13 mouse cellular contexts compared by ENCODE assay signal in the genomic region with DNA sequence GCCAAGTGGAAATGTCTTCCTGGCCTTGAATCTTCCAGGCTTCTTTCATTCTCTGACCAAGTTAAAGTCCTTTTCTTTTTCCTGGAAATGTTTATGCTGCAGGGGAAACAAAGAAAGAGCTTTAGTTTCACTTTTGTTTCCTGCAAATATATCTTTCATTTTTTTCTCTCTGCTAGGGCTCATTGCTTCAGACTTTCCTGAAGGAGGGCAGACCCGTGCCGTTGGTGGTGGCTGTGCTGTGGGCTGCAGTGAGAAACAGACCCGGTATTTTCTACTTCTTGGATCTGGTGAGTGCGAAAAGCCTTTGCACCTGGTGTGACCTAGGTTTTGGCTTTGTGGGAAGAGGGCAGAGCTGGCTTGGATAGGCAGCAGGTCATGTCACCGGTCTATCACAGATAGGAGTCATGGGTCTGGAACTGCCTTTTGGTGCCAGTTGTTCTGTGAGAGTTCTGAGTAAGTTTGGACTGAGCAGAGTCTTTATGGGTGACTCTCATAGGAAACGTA. TPM values are rescaled to one million over a fixed set of nuclear protein-coding genes. Genes with fewer than 3 reads are reported as not detected.
DNase-seq lines count a peak whose midpoint lies in the region; ATAC-seq and TF ChIP-seq lines count a peak whose summit lies in the region.
"Had no signal": no experiment of that assay in that cellular context is flagged by ENCODE, and none has a peak within 500 bp of the region (broad histone marks: within the 10 kb centered on the region; RNA-seq: fewer than 3 reads in every experiment).

No protein-coding gene starts in this region.

- TF ChIP-seq POLR2A in lung, adult 2 months (IDR thresholded peaks at IDR 0.05; ENCODE audit: borderline replicate concordance, extremely low read depth, low read depth, low read length) = peak; percentile 51; the same call in 1 of the 2 replicates
- no peak; the same call in 1 of the 2 replicates for TF ChIP-seq POLR2A in small intestine, adult 2 months (IDR thresholded peaks at IDR 0.05; ENCODE audit: low read depth, low read length)

- H3K4me1 ChIP-seq in lung, adult 2 months (ENCODE audit: control insufficient read depth, insufficient read depth, low read length) = peaks cover 22% of the 10 kb centered on the region
- H3K4me1 ChIP-seq in intestine, embryonic 15.5 days (replicated peaks) = peaks cover 9% of the 10 kb centered on the region
- peaks cover 20% of the 10 kb centered on the region for H3K4me1 ChIP-seq in small intestine, adult 2 months (ENCODE audit: control insufficient read depth, insufficient read depth, insufficient read length, low read length)
- H3K4me1 ChIP-seq in hindbrain, embryonic 13.5 days (replicated peaks) = peaks cover 7% of the 10 kb centered on the region; the same call in 1 of the 2 replicates
- H3K4me1 ChIP-seq in forebrain, embryonic 15.5 days = no peaks in the 10 kb centered on the region

- H3K9ac ChIP-seq in intestine, embryonic 15.5 days = no peak overlapping the region
- no peak overlapping the region for H3K9ac ChIP-seq in hindbrain, embryonic 13.5 days
- no peak overlapping the region for H3K9ac ChIP-seq in forebrain, embryonic 15.5 days (replicated peaks)
- H3K9ac ChIP-seq: forebrain, embryonic 12.5 days; hindbrain, embryonic 12.5 days had no signal

- no peak for TF ChIP-seq CTCF in lung, adult 2 months (IDR thresholded peaks at IDR 0.05; ENCODE audit: insufficient read depth, low read length)
- no peak for TF ChIP-seq CTCF in small intestine, adult 2 months (IDR thresholded peaks at IDR 0.05; ENCODE audit: extremely low read depth, insufficient read length, insufficient replicate concordance, low read depth, low read length)

- H3K27me3 ChIP-seq in intestine, embryonic 15.5 days (replicated peaks) = no peaks in the 10 kb centered on the region
- no peaks in the 10 kb centered on the region for H3K27me3 ChIP-seq in small intestine, adult 2 months (ENCODE audit: control insufficient read depth, insufficient read depth, low read length)
- no peaks in the 10 kb centered on the region for H3K27me3 ChIP-seq in hindbrain, embryonic 13.5 days
- no peaks in the 10 kb centered on the region for H3K27me3 ChIP-seq in forebrain, embryonic 15.5 days
- H3K27me3 ChIP-seq: forebrain, embryonic 12.5 days; hindbrain, embryonic 12.5 days; Patski had no signal

- ATAC-seq in intestine, embryonic 15.5 days = no peak
- ATAC-seq in hindbrain, embryonic 13.5 days (ENCODE audit: low FRiP score) = no peak
- no peak for ATAC-seq in forebrain, embryonic 15.5 days (replicated peaks)
- ATAC-seq: Patski had no signal

- H3K4me2 ChIP-seq in intestine, embryonic 15.5 days (replicated peaks) = 0 out of 2 replicates have a peak overlapping the region, but pooled peaks have one; percentile 12
- H3K4me2 ChIP-seq in hindbrain, embryonic 13.5 days = no peak overlapping the region
- H3K4me2 ChIP-seq in forebrain, embryonic 15.5 days (replicated peaks) = no peak overlapping the region
- H3K4me2 ChIP-seq: forebrain, embryonic 12.5 days; hindbrain, embryonic 12.5 days had no signal

- 29% methylated on average over 6 of the region's 6 CpGs for WGBS in lung, adult 2 months
- 67% methylated on average over 6 of the region's 6 CpGs for WGBS in intestine, embryonic 15.5 days
- WGBS in small intestine, adult 2 months = 15% methylated on average over 6 of the region's 6 CpGs
- 85% methylated on average over 6 of the region's 6 CpGs for WGBS in hindbrain, embryonic 13.5 days
- WGBS in forebrain, embryonic 15.5 days = 82% methylated on average over 6 of the region's 6 CpGs

- H3K9me3 ChIP-seq in intestine, embryonic 15.5 days = no peaks in the 10 kb centered on the region
- H3K9me3 ChIP-seq in hindbrain, embryonic 13.5 days = no peaks in the 10 kb centered on the region
- no peaks in the 10 kb centered on the region for H3K9me3 ChIP-seq in forebrain, embryonic 15.5 days
- H3K9me3 ChIP-seq: forebrain, embryonic 12.5 days; hindbrain, embryonic 12.5 days had no signal

- no peak for DNase-seq in lung, adult 2 months
- no peak for DNase-seq in lung, postnatal 10 days
- DNase-seq in T-cell, adult 2 months (ENCODE audit: low spot score) = peak; percentile 39
- DNase-seq in cerebellum, adult 11-12 months = no peak

- H3K36me3 ChIP-seq in intestine, embryonic 15.5 days = no peaks in the 10 kb centered on the region
- 0 out of 2 replicates have a peak, but pooled peaks cover 3% of the 10 kb centered on the region for H3K36me3 ChIP-seq in small intestine, adult 2 months (ENCODE audit: control insufficient read depth, insufficient read depth, low read length)
- no peaks in the 10 kb centered on the region for H3K36me3 ChIP-seq in hindbrain, embryonic 13.5 days
- no peaks in the 10 kb centered on the region for H3K36me3 ChIP-seq in forebrain, embryonic 15.5 days
- H3K36me3 ChIP-seq: forebrain, embryonic 12.5 days; hindbrain, embryonic 12.5 days had no signal

- H3K27ac ChIP-seq in intestine, embryonic 15.5 days = no peak overlapping the region
- peak overlapping the region; percentile 85 for H3K27ac ChIP-seq in small intestine, adult 2 months (ENCODE audit: insufficient read depth, low read depth, low read length)
- H3K27ac ChIP-seq in hindbrain, embryonic 13.5 days = no peak overlapping the region
- no peak overlapping the region for H3K27ac ChIP-seq in forebrain, embryonic 15.5 days (replicated peaks)
- H3K27ac ChIP-seq: forebrain, embryonic 12.5 days; hindbrain, embryonic 12.5 days had no signal

- peak overlapping the region; percentile 91 for H3K4me3 ChIP-seq in lung, adult 2 months (replicated peaks; ENCODE audit: extremely low read depth, low read depth, low read length)
- no peak overlapping the region for H3K4me3 ChIP-seq in intestine, embryonic 15.5 days (replicated peaks)
- H3K4me3 ChIP-seq in small intestine, adult 2 months (ENCODE audit: low read depth, low read length) = peak overlapping the region; percentile 63
- no peak overlapping the region for H3K4me3 ChIP-seq in hindbrain, embryonic 13.5 days
- H3K4me3 ChIP-seq in forebrain, embryonic 15.5 days = no peak overlapping the region
- H3K4me3 ChIP-seq: forebrain, embryonic 12.5 days; hindbrain, embryonic 12.5 days; left cerebral cortex, adult 2 months had no signal

RNA-seq across cellular contexts. Expression of gene Ifi47, which starts 10.5 kb away (rescaled TPM):
- polyA plus RNA-seq in lung, adult 2 months (2012; rRNA removed) = 7.4 and 12.7 TPM in 2 replicates
- polyA plus RNA-seq in intestine, embryonic 15.5 days (2015; fragmentation: Nextera tagmentation; extraction: Ambion mirVana) = 3.1 and 3.2 TPM in 2 replicates
- polyA plus RNA-seq in small intestine, adult 2 months (2012; rRNA removed) = 2.7 and 8.7 TPM in 2 replicates
- 0.66 and 0.98 TPM in 2 replicates for polyA plus RNA-seq in hindbrain, embryonic 13.5 days (2015; fragmentation: Nextera tagmentation; extraction: Ambion mirVana)
- 0.38 and 0.54 TPM in 2 replicates for polyA plus RNA-seq in forebrain, embryonic 15.5 days (2015; fragmentation: Nextera tagmentation; extraction: Ambion mirVana)

RNA-seq across cellular contexts. Expression of gene Tgtp2, which starts 22.9 kb away (rescaled TPM):
- polyA plus RNA-seq in lung, adult 2 months (2012; rRNA removed) = 10.5 and 17.6 TPM in 2 replicates
- polyA plus RNA-seq in intestine, embryonic 15.5 days (2015; fragmentation: Nextera tagmentation; extraction: Ambion mirVana) = 0.56 and 0.88 TPM in 2 replicates
- 0.72 and 1.8 TPM in 2 replicates for polyA plus RNA-seq in small intestine, adult 2 months (2012; rRNA removed)
- not detected in 2 replicates for polyA plus RNA-seq in hindbrain, embryonic 13.5 days (2015; fragmentation: Nextera tagmentation; extraction: Ambion mirVana)
- polyA plus RNA-seq in forebrain, embryonic 15.5 days (2015; fragmentation: Nextera tagmentation; extraction: Ambion mirVana) = not detected in 2 replicates
- polyA plus RNA-seq: forebrain, embryonic 12.5 days; hindbrain, embryonic 12.5 days had no signal

RNA-seq across cellular contexts. Expression of gene Olfr1396, which starts 27.8 kb away (rescaled TPM):
- 0.17 and 0.26 TPM in 2 replicates for polyA plus RNA-seq in lung, adult 2 months (2012; rRNA removed)
- polyA plus RNA-seq in intestine, embryonic 15.5 days (2015; fragmentation: Nextera tagmentation; extraction: Ambion mirVana) = not detected in 2 replicates
- 0.13 TPM in 1 of 2 replicates, not detected in the other for polyA plus RNA-seq in small intestine, adult 2 months (2012; rRNA removed)
- polyA plus RNA-seq in hindbrain, embryonic 13.5 days (2015; fragmentation: Nextera tagmentation; extraction: Ambion mirVana) = not detected in 2 replicates
- polyA plus RNA-seq in forebrain, embryonic 15.5 days (2015; fragmentation: Nextera tagmentation; extraction: Ambion mirVana) = not detected in 2 replicates
- polyA plus RNA-seq: forebrain, embryonic 12.5 days; hindbrain, embryonic 12.5 days; midbrain, postnatal 0 days; Patski had no signal

RNA-seq across cellular contexts. Expression of gene 9930111J21Rik2, which starts 35.9 kb away (rescaled TPM):
- 3.6 and 5.3 TPM in 2 replicates for polyA plus RNA-seq in lung, adult 2 months (2012; rRNA removed)
- 0.76 and 1.1 TPM in 2 replicates for polyA plus RNA-seq in intestine, embryonic 15.5 days (2015; fragmentation: Nextera tagmentation; extraction: Ambion mirVana)
- 0.48 and 0.85 TPM in 2 replicates for polyA plus RNA-seq in small intestine, adult 2 months (2012; rRNA removed)
- 0.25 and 0.28 TPM in 2 replicates for polyA plus RNA-seq in hindbrain, embryonic 13.5 days (2015; fragmentation: Nextera tagmentation; extraction: Ambion mirVana)
- 0.24 and 0.28 TPM in 2 replicates for polyA plus RNA-seq in forebrain, embryonic 15.5 days (2015; fragmentation: Nextera tagmentation; extraction: Ambion mirVana)

RNA-seq across cellular contexts. Expression of gene Olfr1395, which starts 55.2 kb away (rescaled TPM):
- polyA plus RNA-seq in lung, adult 2 months (2012; rRNA removed) = not detected in 2 replicates
- polyA plus RNA-seq in intestine, embryonic 15.5 days (2015; fragmentation: Nextera tagmentation; extraction: Ambion mirVana) = not detected in 2 replicates
- polyA plus RNA-seq in small intestine, adult 2 months (2012; rRNA removed) = not detected in 2 replicates
- not detected in 2 replicates for polyA plus RNA-seq in hindbrain, embryonic 13.5 days (2015; fragmentation: Nextera tagmentation; extraction: Ambion mirVana)
- polyA plus RNA-seq in forebrain, embryonic 15.5 days (2015; fragmentation: Nextera tagmentation; extraction: Ambion mirVana) = not detected in 2 replicates
- polyA plus RNA-seq: forebrain, embryonic 12.5 days; hindbrain, embryonic 12.5 days; midbrain, postnatal 0 days; Patski had no signal

Comparison
In these comparisons a context has a peak if more than half of its experiments do, and no peak if none do; other contexts are left out.
1. H3K4me3 ChIP-seq: peak in lung, adult 2 months (single experiment) and small intestine, adult 2 months (single experiment); none in intestine, embryonic 15.5 days (single experiment), hindbrain, embryonic 13.5 days (single experiment) and forebrain, embryonic 15.5 days (single experiment).